Mouse (Mus musculus) intestine, embryonic 14.5 days (tissue): Measurements from ENCODE around the gene Ddx47. TPM values are rescaled to one million over a fixed set of nuclear protein-coding genes. Genes with fewer than 3 reads are reported as not detected.
A peak's percentile ranks its signal among the peaks of the same experiment; 100 is the strongest.

ENCODE experiments used
- ATAC-seq: fragments of 200-750 bp; cut with Nextera tagmentation; replicated peaks from 2 replicates; pipeline ENCODE4 v1.8.0; 2017; ENCODE audit warnings: low read depth, moderate number of reproducible peaks, moderate TSS enrichment, moderate library complexity; ENCODE audit not compliant: low FRiP score, low TSS enrichment
- DNase-seq: peaks from one replicate; pipeline ENCODE4 v3.0.0-alpha.2; 2018; ENCODE audit warnings: low spot score
- H3K27ac ChIP-seq: fragments of 300-500 bp; sonication (generic); 2 replicates; pipeline ENCODE4 v1.5.1; 2014; ENCODE audit warnings: low read depth, mild to moderate bottlenecking, control low read depth
- H3K27me3 ChIP-seq: fragments of 300-500 bp; sonication (generic); replicated peaks from 2 replicates; pipeline ENCODE4 v1.6.1; 2014; ENCODE audit warnings: low read length, control low read depth; ENCODE audit not compliant: control insufficient read depth, insufficient read depth
- H3K36me3 ChIP-seq: fragments of 300-500 bp; sonication (generic); 2 replicates; pipeline ENCODE4 v1.6.1; 2014; ENCODE audit warnings: low read length, control low read depth; ENCODE audit not compliant: control insufficient read depth, insufficient read depth
- H3K4me1 ChIP-seq: fragments of 300-500 bp; sonication (generic); replicated peaks from 2 replicates; pipeline ENCODE4 v1.6.1; 2014; ENCODE audit warnings: low read length, control low read depth, mixed read lengths; ENCODE audit not compliant: control insufficient read depth, insufficient read depth
- H3K4me2 ChIP-seq: fragments of 300-500 bp; sonication (generic); 2 replicates; pipeline ENCODE4 v1.6.1; 2014; ENCODE audit warnings: low read length
- H3K4me3 ChIP-seq: fragments of 300-500 bp; sonication (generic); 2 replicates; pipeline ENCODE4 v1.5.1; 2014; ENCODE audit warnings: low read depth, low read length, control low read depth, mixed read lengths
- H3K9ac ChIP-seq: fragments of 300-500 bp; sonication (generic); 2 replicates; pipeline ENCODE4 v1.6.1; 2014; ENCODE audit warnings: mild to moderate bottlenecking, low read length
- H3K9me3 ChIP-seq: fragments of 300-500 bp; sonication (generic); 2 replicates; pipeline ENCODE4 v1.6.1; 2016; ENCODE audit warnings: low read length, control low read depth; ENCODE audit not compliant: control insufficient read depth
- WGBS: fragments of 180-500 bp; shearing (Covaris S2); extraction: QIAGEN DNeasy Blood & Tissue Kit; methylation state at CpG from one replicate; pipeline ENCODE4 v1.1.7; 2014; 5-methylcytosine and 5-hydroxymethylcytosine counted together
- polyA plus RNA-seq: library from polyadenylated mRNA; unstranded; fragments of >200 nt; fragmentation: Nextera tagmentation; extraction: Ambion mirVana; gene quantifications from 2 replicates; pipeline ENCODE4 v1.2.1, GENCODE M21; 2014

The Ddx47 gene
- polyA plus RNA-seq, 1 experiment from 2014 or later, result 103 TPM

GRCm38 (mm10) chr6:135021633-135022032, 10.2 kb downstream of the Ddx47 start:
- Histone ChIP-seq H3K4me2 (no peak overlapping the region), H3K4me1 (no peaks in the 10 kb centered on the region), H3K27ac (no peak overlapping the region), H3K4me3 (no peak overlapping the region), H3K36me3 (peaks cover 83% of the 10 kb centered on the region), H3K27me3 (no peaks in the 10 kb centered on the region), H3K9ac (no peak overlapping the region), H3K9me3 (no peaks in the 10 kb centered on the region)
- ATAC-seq, result no peak
- WGBS, result 82% methylated on average over 3 of the region's 3 CpGs
- no peak for DNase-seq

DNA sequence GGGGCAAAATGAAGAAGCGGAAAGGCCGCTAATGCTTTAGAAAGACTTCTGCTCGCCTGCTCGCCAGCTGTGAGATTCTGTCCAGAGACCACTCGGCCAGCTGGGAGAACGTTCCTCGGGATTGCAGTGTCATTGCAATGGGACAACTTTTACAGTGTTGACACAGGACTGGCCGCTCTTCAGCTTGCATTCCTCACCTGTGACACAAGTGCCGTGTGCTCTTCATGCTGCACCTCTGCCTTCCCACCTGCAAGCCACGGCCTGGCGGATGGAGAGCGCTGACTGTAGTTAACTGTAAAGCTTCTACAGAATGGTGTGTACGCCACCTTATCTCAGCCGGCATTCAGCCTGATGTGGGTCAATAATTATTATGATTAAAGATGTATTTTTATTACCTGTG, 12.0 kb downstream of the Ddx47 start:
- Histone ChIP-seq H3K27ac (no peak overlapping the region), H3K4me3 (no peak overlapping the region), H3K9ac (no peak overlapping the region), H3K4me2 (no peak overlapping the region), H3K9me3 (no peaks in the 10 kb centered on the region), H3K4me1 (no peaks in the 10 kb centered on the region), H3K27me3 (no peaks in the 10 kb centered on the region), H3K36me3 (peaks cover 65% of the 10 kb centered on the region)
- ATAC-seq (peak; percentile 63), DNase-seq (no peak)
- WGBS, result 84% methylated on average over 14 of the region's 14 CpGs

- DNase-seq (no peak), ATAC-seq (0 out of 2 replicates have a peak, but pooled peaks have one; percentile 37)
- Histone ChIP-seq H3K27me3 (no peaks in the 10 kb centered on the region), H3K9me3 (no peaks in the 10 kb centered on the region), H3K27ac (peak overlapping the region; percentile 7; the same call in 1 of the 2 replicates), H3K36me3 (peaks cover 50% of the 10 kb centered on the region), H3K9ac (no peak overlapping the region), H3K4me2 (no peak overlapping the region), H3K4me3 (no peak overlapping the region), H3K4me1 (no peaks in the 10 kb centered on the region)
- WGBS, result 85% methylated on average over 1 of the region's 1 CpGs
These were observed 13.5 kb downstream of the Ddx47 start for GRCm38 (mm10) chr6:135024781-135025420.

- Histone ChIP-seq H3K27me3 (no peaks in the 10 kb centered on the region), H3K4me3 (no peak overlapping the region), H3K4me2 (no peak overlapping the region), H3K36me3 (peaks cover 37% of the 10 kb centered on the region), H3K9me3 (no peaks in the 10 kb centered on the region), H3K27ac (no peak overlapping the region), H3K9ac (no peak overlapping the region), H3K4me1 (no peaks in the 10 kb centered on the region)
- WGBS, result 14% methylated on average over 3 of the region's 3 CpGs
- ATAC-seq, result no peak
- no peak for DNase-seq
These were observed 14.8 kb downstream of the Ddx47 start for GRCm38 (mm10) chr6:135026232-135026631.

- H3K4me3 ChIP-seq, result no peak overlapping the region
- no peak overlapping the region for H3K4me2 ChIP-seq
- no peak overlapping the region for H3K9ac ChIP-seq
- peaks cover 31% of the 10 kb centered on the region for H3K36me3 ChIP-seq
- no peaks in the 10 kb centered on the region for H3K27me3 ChIP-seq
- no peaks in the 10 kb centered on the region for H3K4me1 ChIP-seq
- DNase-seq (no peak), ATAC-seq (no peak)
- H3K9me3 ChIP-seq, result no peaks in the 10 kb centered on the region
- H3K27ac ChIP-seq, result no peak overlapping the region
- 70% methylated on average over 2 of the region's 2 CpGs for WGBS
These were observed 15.3 kb downstream of the Ddx47 start for GRCm38 (mm10) chr6:135026755-135027154.

GRCm38 (mm10) chr6:135029246-135029645, 17.8 kb downstream of the Ddx47 start:
- DNase-seq (no peak), ATAC-seq (peak; percentile 72)
- no peaks in the 10 kb centered on the region for H3K4me1 ChIP-seq
- no peak overlapping the region for H3K4me3 ChIP-seq
- no peak overlapping the region for H3K9ac ChIP-seq
- no peaks in the 10 kb centered on the region for H3K9me3 ChIP-seq
- H3K27ac ChIP-seq, result 0 out of 2 replicates have a peak overlapping the region, but pooled peaks have one; percentile 19
- H3K36me3 ChIP-seq, result peaks cover 6% of the 10 kb centered on the region
- no peaks in the 10 kb centered on the region for H3K27me3 ChIP-seq
- H3K4me2 ChIP-seq, result no peak overlapping the region
- 50% methylated on average over 4 of the region's 4 CpGs for WGBS

- DNase-seq, result no peak
- no peak for ATAC-seq
- 74% methylated on average over 3 of the region's 3 CpGs for whole genome bisulfite sequencing
These were observed 27.3 kb downstream of the Ddx47 start for GRCm38 (mm10) chr6:135038674-135039073.

GRCm38 (mm10) chr6:135040275-135040871, 29.0 kb downstream of the Ddx47 start:
- no peak overlapping the region for H3K4me3 ChIP-seq

More at GRCm38 (mm10) chr6:135038674-135039073, 27.3 kb downstream of the Ddx47 start:
- peaks cover 3% of the 10 kb centered on the region; the same call in 1 of the 2 replicates for H3K9me3 ChIP-seq
- no peak overlapping the region for H3K4me3 ChIP-seq
- H3K4me1 ChIP-seq, result no peaks in the 10 kb centered on the region
- H3K27me3 ChIP-seq, result peaks cover 5% of the 10 kb centered on the region; the same call in 1 of the 2 replicates
- H3K36me3 ChIP-seq, result no peaks in the 10 kb centered on the region
- no peak overlapping the region for H3K9ac ChIP-seq
- no peak overlapping the region for H3K27ac ChIP-seq
- no peak overlapping the region for H3K4me2 ChIP-seq

More at GRCm38 (mm10) chr6:135040275-135040871, 29.0 kb downstream of the Ddx47 start:
- Histone ChIP-seq H3K4me2 (peak overlapping the region; percentile 42), H3K27ac (no peak overlapping the region), H3K27me3 (peaks cover 5% of the 10 kb centered on the region; the same call in 1 of the 2 replicates), H3K9me3 (peaks cover 3% of the 10 kb centered on the region; the same call in 1 of the 2 replicates), H3K4me1 (no peaks in the 10 kb centered on the region), H3K36me3 (no peaks in the 10 kb centered on the region), H3K9ac (no peak overlapping the region)
- ATAC-seq (peak; percentile 45; the same call in 1 of the 2 replicates), DNase-seq (peak; percentile 60)
- 3% methylated on average over 21 of the region's 21 CpGs for WGBS
